18 mouse cellular contexts compared by ENCODE assay signal in genomic region chr17:47780470-47780869, GRCm38 (mm10). TPM values are rescaled to one million over a fixed set of nuclear protein-coding genes. Genes with fewer than 3 reads are reported as not detected.
"Had no signal": no experiment of that assay in that cellular context is flagged by ENCODE, and none has a peak within 500 bp of the region (broad histone marks: within the 10 kb centered on the region; RNA-seq: fewer than 3 reads in every experiment).

No protein-coding gene starts in this region.

- H3K4me1 ChIP-seq: midbrain, embryonic 12.5 days; neural tube, embryonic 12.5 days; stomach, embryonic 15.5 days had no signal

- H3K9me3 ChIP-seq: midbrain, embryonic 10.5 days; midbrain, embryonic 12.5 days; neural tube, embryonic 12.5 days; stomach, embryonic 15.5 days had no signal

- H3K27me3 ChIP-seq: neural tube, embryonic 12.5 days; stomach, embryonic 15.5 days had no signal

- H3K4me2 ChIP-seq: lung, embryonic 14.5 days; midbrain, embryonic 12.5 days; neural tube, embryonic 12.5 days; stomach, embryonic 15.5 days had no signal

- DNase-seq: lung, adult 18-20 months; lung, embryonic 14.5 days; lung, postnatal 10 days; lung, postnatal 4 days; midbrain, embryonic 14.5 days; right cerebral cortex, postnatal 14 days; thymus, adult 18-20 months; thymus, postnatal 14 days; thymus, postnatal 36 days had no signal

- H3K9ac ChIP-seq: lung, embryonic 14.5 days; midbrain, embryonic 12.5 days; neural tube, embryonic 12.5 days; stomach, embryonic 15.5 days had no signal

- H3K36me3 ChIP-seq: midbrain, embryonic 10.5 days; midbrain, embryonic 12.5 days; neural tube, embryonic 12.5 days; stomach, embryonic 15.5 days had no signal

- H3K4me3 ChIP-seq: midbrain, embryonic 10.5 days; midbrain, embryonic 12.5 days; neural tube, embryonic 12.5 days; stomach, embryonic 15.5 days had no signal

- H3K27ac ChIP-seq: midbrain, embryonic 10.5 days; midbrain, embryonic 12.5 days; neural tube, embryonic 12.5 days; stomach, embryonic 15.5 days had no signal

RNA-seq across cellular contexts. Expression of gene Pgc, which starts 53.8 kb away (rescaled TPM):
- total RNA-seq: megakaryocyte, adult 5-6 weeks; megakaryocyte-erythroid progenitor cell, adult 5-6 weeks; monocyte, adult 5-6 weeks; neutrophil, adult 5-6 weeks had no signal
- polyA plus RNA-seq: midbrain, embryonic 12.5 days; midbrain, embryonic 14.5 days; neural tube, embryonic 12.5 days; neural tube, embryonic 14.5 days had no signal

RNA-seq across cellular contexts. Expression of gene Mdfi, which starts 54.0 kb away (rescaled TPM):
- total RNA-seq: megakaryocyte, adult 5-6 weeks; monocyte, adult 5-6 weeks; neutrophil, adult 5-6 weeks had no signal
